Mouse (Mus musculus) hindbrain, embryonic 12.5 days (tissue): ENCODE data around the gene Slc41a3. TPM values are rescaled to one million over a fixed set of nuclear protein-coding genes. Genes with fewer than 3 reads are reported as not detected.
A peak's percentile ranks its signal among the peaks of the same experiment; 100 is the strongest.
"Not testable (repeated sequence)": the region's sequence is repeated elsewhere in the genome, so short reads cannot be mapped to it uniquely, and the experiment has no call there.

Source experiments
- ATAC-seq: fragments of 200-750 bp; cut with Nextera tagmentation; 2 replicates; pipeline ENCODE4 v1.8.0; 2017; ENCODE audit warnings: moderate TSS enrichment; ENCODE audit not compliant: low FRiP score
- H3K27ac ChIP-seq: fragments of 300-500 bp; sonication (generic); 2 replicates; pipeline ENCODE4 v1.5.1; 2016; ENCODE audit warnings: mild to moderate bottlenecking
- H3K27me3 ChIP-seq: fragments of 300-500 bp; sonication (generic); 2 replicates; pipeline ENCODE4 v1.6.1; 2016; ENCODE audit warnings: mild to moderate bottlenecking
- H3K36me3 ChIP-seq: fragments of 300-500 bp; sonication (generic); 2 replicates; pipeline ENCODE4 v1.6.1; 2016; ENCODE audit warnings: mild to moderate bottlenecking
- H3K4me1 ChIP-seq: fragments of 300-500 bp; sonication (generic); 2 replicates; pipeline ENCODE4 v1.6.1; 2016
- H3K4me2 ChIP-seq: fragments of 300-500 bp; sonication (generic); replicated peaks from 2 replicates; pipeline ENCODE4 v1.6.1; 2016; ENCODE audit warnings: mild to moderate bottlenecking
- H3K4me3 ChIP-seq: fragments of 300-500 bp; sonication (generic); 2 replicates; pipeline ENCODE4 v1.5.1; 2016; ENCODE audit warnings: mild to moderate bottlenecking
- H3K9ac ChIP-seq: fragments of 300-500 bp; sonication (generic); 2 replicates; pipeline ENCODE4 v1.6.1; 2016; ENCODE audit warnings: mild to moderate bottlenecking, moderate library complexity
- H3K9me3 ChIP-seq: fragments of 300-500 bp; sonication (generic); replicated peaks from 2 replicates; pipeline ENCODE4 v1.6.1; 2016; ENCODE audit warnings: mild to moderate bottlenecking
- WGBS: fragments of 180-500 bp; shearing (Covaris S2); methylation state at CpG from one replicate; pipeline ENCODE4 v1.1.7; 2016; 5-methylcytosine and 5-hydroxymethylcytosine counted together
- polyA plus RNA-seq: library from polyadenylated mRNA; unstranded; fragments of >200 nt; fragmentation: Nextera tagmentation; extraction: Ambion mirVana; gene quantifications from 2 replicates; pipeline ENCODE4 v1.2.1, GENCODE M21; 2016

Slc41a3 gene
- polyA plus RNA-seq, 1 experiment from 2014 or later, result 3.6 TPM

DNA sequence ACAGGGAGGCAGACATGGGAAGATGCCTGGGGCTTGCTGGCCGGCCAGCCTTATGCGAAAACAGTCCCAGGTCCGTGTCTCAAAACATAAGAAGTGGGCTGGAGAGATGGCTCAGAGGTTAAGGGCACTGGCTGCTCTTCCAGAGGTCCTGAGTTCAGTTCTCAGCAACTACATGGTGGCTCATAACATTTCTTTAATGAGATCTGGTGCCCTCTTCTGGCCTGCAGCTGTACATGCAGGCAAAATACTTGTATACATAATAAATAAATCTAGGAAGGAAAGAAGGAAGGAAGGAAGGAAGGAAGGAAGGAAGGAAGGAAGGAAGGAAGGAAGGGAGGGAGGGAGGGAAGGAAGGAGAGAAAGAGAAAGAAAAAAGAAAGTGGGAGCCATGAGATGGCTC lies 28.0 kb downstream of the Slc41a3 start:
- WGBS, result 71% methylated on average over 3 of the region's 3 CpGs
- not testable (repeated sequence) for H3K9ac ChIP-seq, ATAC-seq

DNA sequence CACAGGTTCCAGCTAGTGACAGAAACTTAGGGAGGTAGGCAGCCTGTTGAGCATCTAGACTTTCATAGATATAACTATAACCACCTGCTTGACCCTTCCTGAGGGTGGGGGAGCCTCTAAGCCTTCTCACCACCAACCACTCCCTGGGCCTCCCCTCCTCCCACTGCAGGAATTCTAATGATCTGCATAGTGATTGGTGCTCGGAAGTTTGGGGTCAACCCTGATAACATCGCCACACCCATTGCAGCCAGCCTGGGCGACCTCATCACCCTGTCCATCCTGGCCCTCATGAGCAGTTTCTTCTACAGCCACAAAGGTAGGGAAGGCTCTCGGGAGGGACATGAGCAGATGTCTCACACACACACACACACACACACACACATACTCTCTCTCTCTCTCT lies 30.6 kb downstream of the Slc41a3 start:
- no peaks in the 10 kb centered on the region for H3K4me1 ChIP-seq
- no peaks in the 10 kb centered on the region for H3K9me3 ChIP-seq
- WGBS, result 46% methylated on average over 4 of the region's 4 CpGs
- no peak for ATAC-seq
- no peaks in the 10 kb centered on the region for H3K27me3 ChIP-seq
- no peaks in the 10 kb centered on the region for H3K36me3 ChIP-seq
- H3K27ac ChIP-seq, result no peak overlapping the region
- H3K9ac ChIP-seq, result no peak overlapping the region
- no peak overlapping the region for H3K4me2 ChIP-seq
- no peak overlapping the region for H3K4me3 ChIP-seq

More for the DNA sequence above, 28.0 kb downstream of the Slc41a3 start:
- H3K4me1 ChIP-seq, H3K27me3 ChIP-seq, H3K4me3 ChIP-seq, H3K4me2 ChIP-seq, H3K9me3 ChIP-seq, H3K36me3 ChIP-seq, H3K27ac ChIP-seq: not testable (repeated sequence)

DNA sequence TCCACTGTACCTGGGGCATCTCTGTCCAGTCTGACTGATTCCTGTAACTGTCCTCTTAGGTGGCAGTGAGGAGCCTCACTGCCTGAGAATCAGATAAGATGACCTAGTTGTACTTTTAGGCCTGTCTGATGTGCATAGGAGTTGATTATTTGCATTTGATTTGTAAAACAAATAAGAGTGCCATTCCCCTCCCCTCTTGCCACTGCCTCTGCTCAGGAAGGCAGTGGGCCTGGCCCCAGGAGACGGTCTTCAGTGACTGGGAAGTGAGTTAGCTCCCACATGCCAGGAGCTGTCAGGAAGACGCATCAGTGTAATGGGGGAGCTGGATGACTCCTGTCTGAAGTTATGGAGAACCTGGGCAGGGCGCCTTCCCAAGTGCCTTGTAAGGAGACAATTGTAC lies 31.1 kb downstream of the Slc41a3 start:
- Histone ChIP-seq H3K4me2 (no peak overlapping the region), H3K27me3 (no peaks in the 10 kb centered on the region), H3K27ac (no peak overlapping the region), H3K4me3 (no peak overlapping the region), H3K36me3 (no peaks in the 10 kb centered on the region), H3K4me1 (no peaks in the 10 kb centered on the region), H3K9me3 (no peaks in the 10 kb centered on the region), H3K9ac (no peak overlapping the region)
- 66% methylated on average over 3 of the region's 3 CpGs for WGBS
- ATAC-seq, result 0 out of 2 replicates have a peak, but pooled peaks have one; percentile 16

DNA sequence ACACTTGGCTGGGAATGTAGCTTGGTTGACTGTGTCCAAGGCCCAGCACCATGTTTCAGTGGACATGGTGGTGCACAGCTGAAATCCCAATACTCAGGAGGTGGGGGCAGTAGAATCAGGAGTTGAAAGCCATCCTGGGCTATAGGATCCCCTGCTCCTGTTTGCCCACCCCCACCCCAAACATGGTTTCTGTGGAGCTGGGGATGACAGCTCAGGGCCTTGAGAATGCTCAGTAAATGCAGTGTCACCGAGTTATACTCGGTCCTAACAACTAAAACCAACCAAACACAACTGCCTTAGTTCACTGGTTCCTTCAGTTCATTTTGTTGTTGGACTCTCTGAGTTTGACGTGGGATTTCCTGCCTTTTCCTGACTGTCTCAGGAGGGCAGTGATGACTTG lies 38.5 kb downstream of the Slc41a3 start:
- Histone ChIP-seq H3K36me3 (no peaks in the 10 kb centered on the region), H3K27ac (no peak overlapping the region), H3K27me3 (no peaks in the 10 kb centered on the region), H3K9ac (no peak overlapping the region), H3K9me3 (peaks cover 4% of the 10 kb centered on the region; the same call in 1 of the 2 replicates), H3K4me3 (no peak overlapping the region), H3K4me1 (peaks cover 10% of the 10 kb centered on the region), H3K4me2 (no peak overlapping the region)
- WGBS, result 74% methylated on average over 3 of the region's 3 CpGs
- no peak for ATAC-seq

DNA sequence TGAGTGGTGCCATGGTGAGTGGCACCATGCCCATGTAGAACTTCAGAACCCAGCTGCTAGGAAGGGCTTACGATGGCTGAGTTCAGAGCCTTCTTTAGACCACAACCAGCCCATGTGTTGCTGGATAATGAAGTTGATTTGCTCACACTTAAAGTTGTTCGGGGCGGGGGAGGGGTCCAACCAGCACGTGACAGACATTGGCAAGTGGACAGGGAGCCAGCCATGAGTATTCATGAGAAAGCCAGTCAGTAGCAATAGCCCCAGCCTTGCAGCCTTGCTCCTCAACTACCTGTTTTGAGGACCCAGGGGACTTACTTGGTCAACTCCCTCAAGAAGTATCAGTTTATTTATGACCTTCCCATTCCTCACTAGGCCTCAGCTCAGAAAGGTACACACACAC lies 40.4 kb downstream of the Slc41a3 start:
- WGBS, result 64% methylated on average over 4 of the region's 4 CpGs
- ATAC-seq, result no peak
- Histone ChIP-seq H3K27me3 (no peaks in the 10 kb centered on the region), H3K4me2 (no peak overlapping the region), H3K4me3 (no peak overlapping the region), H3K27ac (no peak overlapping the region), H3K36me3 (no peaks in the 10 kb centered on the region), H3K4me1 (peaks cover 10% of the 10 kb centered on the region), H3K9ac (no peak overlapping the region), H3K9me3 (peaks cover 4% of the 10 kb centered on the region; the same call in 1 of the 2 replicates)

DNA sequence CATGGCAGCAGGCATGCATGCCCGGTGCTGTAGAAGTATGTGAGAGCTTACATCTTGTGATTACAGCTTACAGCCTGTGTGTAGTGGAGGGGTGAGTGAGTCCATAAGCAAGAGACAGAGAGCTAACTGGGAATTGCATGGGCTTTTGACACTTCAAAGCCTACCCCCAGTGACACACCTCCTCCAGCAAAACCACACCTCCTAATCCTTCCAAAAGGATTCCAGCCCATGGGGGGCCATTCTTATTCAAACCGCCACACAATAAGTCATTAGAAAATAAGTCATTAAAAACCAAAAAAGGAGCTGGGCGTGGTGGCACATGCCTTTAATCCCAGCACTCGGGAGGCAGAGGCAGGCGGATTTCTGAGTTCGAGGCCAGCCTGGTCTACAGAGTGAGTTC lies 43.9 kb downstream of the Slc41a3 start:
- peaks cover 4% of the 10 kb centered on the region; the same call in 1 of the 2 replicates for H3K9me3 ChIP-seq

DNA sequence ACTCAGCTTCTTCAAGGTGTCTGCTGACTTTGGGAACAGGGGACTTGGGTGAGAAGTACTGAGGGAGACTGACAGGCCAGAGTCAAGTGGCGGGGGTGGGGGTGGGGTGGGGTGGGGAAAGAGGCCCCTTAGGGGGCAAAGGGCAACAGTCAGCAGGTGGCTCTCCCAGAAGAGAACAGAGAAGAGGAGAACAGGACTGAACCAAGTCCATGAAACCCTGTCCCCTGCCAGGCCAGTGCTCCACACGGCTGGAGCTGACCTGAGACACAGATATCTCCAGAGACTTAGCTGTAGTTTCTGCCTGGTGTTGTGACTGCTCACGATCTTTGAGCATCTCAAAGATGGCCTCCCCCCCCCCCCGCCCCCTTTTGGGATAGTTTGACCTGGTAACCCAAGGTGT lies 44.8 kb downstream of the Slc41a3 start:
- Histone ChIP-seq H3K36me3 (no peaks in the 10 kb centered on the region), H3K27ac (no peak overlapping the region), H3K9ac (no peak overlapping the region), H3K4me2 (no peak overlapping the region), H3K27me3 (no peaks in the 10 kb centered on the region), H3K4me1 (peaks cover 10% of the 10 kb centered on the region), H3K4me3 (no peak overlapping the region), H3K9me3 (peaks cover 4% of the 10 kb centered on the region; the same call in 1 of the 2 replicates)
- WGBS, result 79% methylated on average over 3 of the region's 4 CpGs
- no peak for ATAC-seq

More for the DNA sequence above, 43.9 kb downstream of the Slc41a3 start:
- Histone ChIP-seq H3K9ac (no peak overlapping the region), H3K4me1 (peaks cover 10% of the 10 kb centered on the region), H3K4me3 (no peak overlapping the region), H3K36me3 (no peaks in the 10 kb centered on the region), H3K27me3 (no peaks in the 10 kb centered on the region), H3K27ac (no peak overlapping the region), H3K4me2 (no peak overlapping the region)
- no peak for ATAC-seq
- WGBS, result 96% methylated on average over 6 of the region's 6 CpGs

DNA sequence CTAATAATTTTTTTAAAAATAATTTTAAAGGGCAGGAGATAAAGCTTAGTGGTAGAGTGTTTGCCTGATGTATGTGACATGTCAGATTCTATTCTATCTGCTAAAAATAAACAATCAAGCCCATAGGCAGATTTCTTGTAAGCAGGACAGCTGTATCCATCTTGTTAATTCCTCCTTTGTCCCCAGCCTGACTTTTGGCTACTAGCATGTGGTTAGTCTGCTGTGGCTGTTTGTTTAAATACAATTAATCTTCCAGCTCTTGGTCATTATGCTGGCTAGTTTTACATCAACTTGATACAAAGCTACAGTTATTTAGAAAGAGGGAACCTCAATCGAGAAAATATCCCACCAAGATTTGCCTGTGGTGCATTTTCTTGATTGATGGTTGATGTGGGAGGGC lies 46.1 kb downstream of the Slc41a3 start:
- Histone ChIP-seq H3K9ac (no peak overlapping the region), H3K9me3 (peaks cover 4% of the 10 kb centered on the region; the same call in 1 of the 2 replicates), H3K27ac (no peak overlapping the region), H3K4me3 (no peak overlapping the region), H3K36me3 (no peaks in the 10 kb centered on the region), H3K27me3 (no peaks in the 10 kb centered on the region), H3K4me1 (peaks cover under 1% of the 10 kb centered on the region; the same call in 1 of the 2 replicates), H3K4me2 (no peak overlapping the region)
- WGBS, result 57% methylated on average over 1 of the region's 1 CpGs
- no peak for ATAC-seq

DNA sequence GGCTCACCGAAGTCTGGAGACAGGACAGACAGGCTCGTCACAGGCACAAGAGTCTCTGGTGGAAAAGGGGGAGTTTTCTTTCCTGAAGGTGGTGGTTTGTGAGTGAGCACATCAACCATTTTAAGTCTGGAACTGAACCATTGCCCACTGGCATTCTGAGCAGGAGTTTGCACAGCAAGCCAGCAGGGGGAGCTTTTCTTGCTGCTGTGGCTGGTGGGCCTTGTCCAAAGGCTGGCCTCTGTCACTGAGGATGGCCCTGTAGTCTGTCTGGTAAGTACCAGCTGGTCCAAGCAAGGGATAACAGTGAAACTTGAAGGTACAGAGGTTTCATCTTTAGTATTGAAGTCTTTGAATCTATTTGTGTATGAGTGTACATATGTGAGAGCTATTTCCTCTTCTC lies 49.2 kb downstream of the Slc41a3 start:
- ATAC-seq, result no peak

DNA sequence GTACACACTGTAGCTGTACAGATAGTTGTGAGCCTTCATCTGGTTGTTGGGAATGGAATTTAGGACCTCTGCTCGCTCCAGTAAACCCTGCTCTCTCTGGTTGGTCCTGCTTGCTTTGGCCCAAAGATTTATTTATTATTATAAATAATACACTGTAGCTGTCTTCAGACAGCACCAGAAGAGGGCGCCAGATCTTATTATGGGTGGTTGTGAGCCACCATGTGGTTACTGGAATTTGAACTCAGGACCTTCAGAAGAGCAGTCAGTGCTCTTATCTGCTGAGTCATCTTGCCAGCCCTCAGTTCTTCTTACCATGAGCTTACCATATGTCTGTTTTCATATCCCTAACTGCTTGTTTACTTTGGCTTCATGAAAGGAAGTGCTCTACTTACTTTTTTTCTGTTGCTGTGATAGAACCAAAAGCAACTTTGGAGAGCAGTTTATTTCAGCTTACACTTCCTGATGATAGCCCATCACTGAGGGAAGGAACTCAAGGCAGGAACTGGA lies 51.9 kb downstream of the Slc41a3 start:
- not testable (repeated sequence) for H3K9me3 ChIP-seq, H3K36me3 ChIP-seq, H3K4me3 ChIP-seq, H3K4me2 ChIP-seq, H3K4me1 ChIP-seq, H3K9ac ChIP-seq, H3K27me3 ChIP-seq, H3K27ac ChIP-seq, ATAC-seq
- WGBS, result 75% methylated on average over 2 of the region's 2 CpGs

More for the DNA sequence above, 49.2 kb downstream of the Slc41a3 start:
- no peak overlapping the region for H3K27ac ChIP-seq
- H3K4me2 ChIP-seq, result no peak overlapping the region
- no peaks in the 10 kb centered on the region for H3K9me3 ChIP-seq
- no peaks in the 10 kb centered on the region for H3K4me1 ChIP-seq
- 67% methylated on average over 2 of the region's 2 CpGs for WGBS
- H3K36me3 ChIP-seq, result no peaks in the 10 kb centered on the region
- H3K4me3 ChIP-seq, result no peak overlapping the region
- H3K9ac ChIP-seq, result no peak overlapping the region
- no peaks in the 10 kb centered on the region for H3K27me3 ChIP-seq

DNA sequence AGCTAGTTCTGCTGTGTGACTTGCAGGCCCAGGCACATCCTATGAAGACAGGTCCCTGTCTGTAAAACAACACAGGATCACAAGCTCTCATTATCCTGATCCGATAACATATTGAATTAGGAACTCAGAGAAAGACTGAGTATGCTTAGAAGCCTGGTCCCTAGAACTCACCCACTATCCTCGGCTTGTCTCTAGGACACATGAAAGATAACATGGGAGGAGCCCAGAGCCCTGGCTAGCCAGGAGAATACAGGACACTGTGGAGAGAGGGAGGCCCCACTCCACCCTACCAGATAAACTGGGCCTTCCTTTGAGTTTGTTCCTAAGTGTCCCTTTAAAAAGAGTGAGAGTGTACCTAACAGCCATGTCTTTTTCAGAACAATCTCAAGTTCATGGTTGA lies 55.4 kb downstream of the Slc41a3 start:
- H3K4me1 ChIP-seq, result 0 out of 2 replicates have a peak, but pooled peaks cover 6% of the 10 kb centered on the region
- ATAC-seq, result no peak
- H3K9ac ChIP-seq, result no peak overlapping the region
- H3K4me3 ChIP-seq, result no peak overlapping the region
- no peaks in the 10 kb centered on the region for H3K27me3 ChIP-seq
- WGBS, result 76% methylated on average over 2 of the region's 2 CpGs
- no peaks in the 10 kb centered on the region for H3K9me3 ChIP-seq
- H3K4me2 ChIP-seq, result no peak overlapping the region
- peaks cover 33% of the 10 kb centered on the region for H3K36me3 ChIP-seq
- H3K27ac ChIP-seq, result no peak overlapping the region

DNA sequence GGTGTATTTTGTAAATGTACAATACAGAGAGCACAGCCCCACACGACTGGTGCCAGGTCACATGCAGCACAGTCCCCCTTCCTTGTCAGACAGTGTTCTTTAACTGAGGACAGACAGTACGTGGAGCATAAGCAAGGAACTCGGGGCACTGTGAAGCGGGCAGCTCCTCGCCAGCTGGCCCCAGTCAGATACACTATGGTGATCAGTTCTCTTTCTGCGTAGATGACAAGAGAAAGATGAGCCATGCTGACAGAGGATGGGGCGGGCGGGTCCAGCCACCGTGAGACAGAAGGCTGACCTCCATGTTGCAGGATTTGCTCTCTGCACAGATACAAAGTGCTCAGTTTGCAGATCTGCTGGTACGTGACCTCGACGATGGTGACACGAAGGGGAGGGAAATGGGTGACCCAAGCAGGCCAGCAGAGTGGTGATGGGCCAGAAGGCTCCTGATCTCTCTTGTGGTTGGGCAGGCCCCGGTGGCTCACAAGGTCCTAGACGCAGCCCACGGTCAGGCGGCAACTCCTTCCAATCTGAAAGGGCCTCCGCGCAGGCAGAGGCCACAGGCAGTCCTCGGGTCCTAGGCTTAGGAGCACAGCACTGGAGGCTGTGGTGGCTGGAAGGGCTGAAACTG lies 56.0 kb downstream of the Slc41a3 start:
- Histone ChIP-seq H3K4me3 (no peak overlapping the region), H3K4me1 (0 out of 2 replicates have a peak, but pooled peaks cover 6% of the 10 kb centered on the region), H3K9ac (no peak overlapping the region), H3K9me3 (no peaks in the 10 kb centered on the region), H3K27me3 (no peaks in the 10 kb centered on the region), H3K4me2 (no peak overlapping the region), H3K36me3 (peaks cover 39% of the 10 kb centered on the region), H3K27ac (no peak overlapping the region)
- 82% methylated on average over 20 of the region's 20 CpGs for WGBS
- ATAC-seq, result 0 out of 2 replicates have a peak, but pooled peaks have one; percentile 6

DNA sequence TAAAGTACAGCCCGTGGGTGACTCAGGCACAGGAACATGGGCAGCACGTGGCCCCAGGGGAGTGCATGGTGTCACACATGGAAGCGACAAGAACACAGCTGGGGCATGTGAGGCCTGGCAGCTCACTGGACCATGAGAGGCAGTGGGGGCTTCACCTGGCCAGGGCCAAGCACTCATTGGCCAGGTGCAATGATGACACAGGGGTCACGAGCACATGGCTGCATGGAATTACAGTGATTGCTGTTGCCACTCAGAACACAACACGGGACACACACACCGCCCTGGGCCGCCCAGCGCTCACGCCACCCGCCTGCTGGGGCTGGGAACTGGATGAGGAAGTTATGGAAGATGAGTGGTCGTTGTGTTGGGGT lies 56.5 kb downstream of the Slc41a3 start:
- H3K9me3 ChIP-seq, result no peaks in the 10 kb centered on the region
- no peak overlapping the region for H3K9ac ChIP-seq
- no peak overlapping the region for H3K4me3 ChIP-seq
- H3K4me2 ChIP-seq, result no peak overlapping the region
- no peak overlapping the region for H3K27ac ChIP-seq
- 0 out of 2 replicates have a peak, but pooled peaks have one; percentile 17 for ATAC-seq
- peaks cover 44% of the 10 kb centered on the region for H3K36me3 ChIP-seq
- 0 out of 2 replicates have a peak, but pooled peaks cover 6% of the 10 kb centered on the region for H3K4me1 ChIP-seq
- 90% methylated on average over 11 of the region's 11 CpGs for WGBS
- no peaks in the 10 kb centered on the region for H3K27me3 ChIP-seq
